Mouse (Mus musculus) megakaryocyte, adult 5-6 weeks (primary cell): Measurements from ENCODE around the gene Trmt61a. TPM values are rescaled to one million over a fixed set of nuclear protein-coding genes. Genes with fewer than 3 reads are reported as not detected.
"Not testable (repeated sequence)": the region's sequence is repeated elsewhere in the genome, so short reads cannot be mapped to it uniquely, and the experiment has no call there.

ENCODE experiments used
- ATAC-seq: 2 replicates; pipeline ENCODE4 v1.8.0; 2016; ENCODE audit warnings: mild to moderate bottlenecking, inconsistent platforms; ENCODE audit not compliant: poor library complexity, severe bottlenecking
- total RNA-seq, 2 experiments: library from RNA; stranded (forward) in 1 of 2; stranded (reverse) in 1 of 2; fragments of 153-499, 151-499 nt in 1 of 2; fragments of 221-1000, 200-1000 nt in 1 of 2; gene quantifications; 2 replicates each; pipeline versions ENCODE4 v1.2.3 to v1.2.4; 2015 to 2017

Gene Trmt61a
- total RNA-seq, 2 experiments from 2014 or later: 2.2 to 2.3 TPM

DNA sequence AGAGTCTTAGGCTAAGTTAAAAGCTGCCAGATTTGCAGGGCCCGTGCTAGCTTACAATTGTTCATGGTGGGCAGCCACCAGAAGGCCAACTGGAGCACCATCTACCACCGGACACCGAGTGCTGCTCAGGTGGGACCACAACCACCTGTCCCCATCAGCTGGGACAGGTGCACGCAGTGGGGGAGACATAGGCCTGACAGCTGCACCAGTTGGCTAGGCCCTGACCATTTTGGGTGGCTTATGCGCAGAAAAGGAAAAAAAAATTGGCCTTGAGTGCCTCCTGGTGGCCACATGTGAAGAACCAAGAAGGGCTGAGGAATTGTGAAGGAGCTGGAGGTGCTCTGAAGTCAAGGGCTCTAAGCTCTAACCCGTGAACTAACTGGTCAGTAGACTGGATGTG is 18.3 kb downstream of the Trmt61a start:
- peak; percentile 77 for ATAC-seq

DNA sequence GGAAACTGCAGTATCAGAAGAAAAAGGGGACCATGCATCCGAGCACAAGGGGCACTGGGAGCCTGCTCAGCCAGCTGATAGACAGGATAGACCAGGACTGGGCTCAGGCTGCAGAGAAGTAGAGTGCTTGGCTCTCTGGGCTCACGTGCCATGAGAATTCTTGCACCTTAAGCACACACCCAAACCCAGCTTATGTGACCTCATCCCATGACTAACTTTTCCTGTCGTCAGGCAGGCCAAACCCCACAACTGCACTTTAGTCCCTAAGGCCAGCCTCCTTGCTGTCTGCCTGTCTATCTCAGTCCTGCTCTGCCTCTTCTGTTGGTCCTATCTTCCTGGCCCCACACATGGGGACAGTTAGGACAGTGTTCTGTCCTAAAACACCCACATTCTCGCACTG is 19.8 kb downstream of the Trmt61a start:
- ATAC-seq: no peak

DNA sequence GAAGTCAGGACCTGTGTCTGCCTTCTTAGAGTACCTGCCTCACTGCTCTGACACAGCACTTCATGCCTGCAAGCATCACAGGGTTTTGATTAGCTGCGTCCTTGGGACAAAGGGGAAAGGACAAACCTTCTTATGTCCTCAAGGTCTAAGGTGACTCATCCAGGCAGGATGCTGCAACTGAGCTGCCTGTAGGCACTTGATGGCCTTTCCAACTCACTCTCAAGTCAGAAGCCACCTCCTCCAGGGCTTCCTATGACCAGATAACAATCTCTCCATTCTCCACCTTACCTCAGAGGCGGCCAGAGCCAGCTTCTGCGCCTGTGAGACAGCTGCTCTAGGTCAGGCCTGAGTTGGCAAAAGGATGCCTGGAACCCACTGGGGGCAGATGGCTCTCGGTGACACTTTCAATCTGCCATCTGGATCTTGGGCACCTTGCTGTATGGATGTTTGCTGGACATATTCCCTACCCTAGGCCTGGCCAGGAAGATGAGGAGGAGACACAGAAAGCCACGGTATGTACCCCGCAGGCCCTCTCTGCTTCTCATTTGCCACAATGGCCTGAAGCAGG is 20.5 kb downstream of the Trmt61a start:
- no peak for ATAC-seq

DNA sequence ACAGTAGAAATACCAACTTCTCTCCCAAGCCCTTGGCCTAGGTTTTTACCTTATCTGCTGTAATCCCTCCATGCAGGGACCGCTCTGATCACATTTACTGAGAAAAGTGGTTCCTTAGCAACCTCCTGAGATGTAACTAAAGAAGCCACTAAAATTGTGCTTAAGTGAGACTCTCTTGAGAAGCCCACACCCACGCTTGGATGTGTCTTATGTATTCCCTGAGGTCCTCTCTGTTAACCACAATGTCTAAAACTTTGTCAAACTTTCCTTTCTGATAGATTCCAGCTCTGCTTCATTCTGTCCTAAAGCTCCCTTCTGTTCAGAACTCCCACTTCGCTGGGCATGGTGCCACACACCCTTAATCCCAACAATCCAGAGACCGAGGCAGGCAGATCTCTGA is 21.6 kb downstream of the Trmt61a start:
- no peak for ATAC-seq

DNA sequence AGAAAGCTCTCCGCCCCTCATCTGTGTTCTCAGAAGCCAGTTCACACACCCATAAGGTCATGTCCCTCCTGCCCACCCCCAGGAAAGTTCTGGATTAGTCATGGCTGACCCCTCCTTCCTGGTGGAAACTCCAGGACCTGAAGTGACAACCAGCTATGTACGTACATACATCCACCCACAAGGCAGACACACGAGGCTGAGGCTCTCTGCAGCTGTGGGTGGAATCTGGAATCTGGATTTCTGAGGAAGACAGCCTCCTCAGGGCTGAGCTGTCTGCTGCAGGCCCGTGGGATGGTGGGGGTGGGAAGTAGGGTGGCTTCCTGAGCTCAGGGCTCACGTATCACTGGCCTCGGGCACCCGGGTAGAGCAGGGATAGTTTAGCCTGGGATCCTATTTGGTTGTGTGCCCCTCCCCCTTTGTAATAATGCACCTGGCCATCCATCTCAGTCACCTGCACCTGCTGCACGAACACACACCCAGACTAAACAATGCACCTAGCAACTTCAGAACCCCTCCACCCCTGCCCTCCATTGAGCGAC is 23.1 kb downstream of the Trmt61a start:
- no peak for ATAC-seq

DNA sequence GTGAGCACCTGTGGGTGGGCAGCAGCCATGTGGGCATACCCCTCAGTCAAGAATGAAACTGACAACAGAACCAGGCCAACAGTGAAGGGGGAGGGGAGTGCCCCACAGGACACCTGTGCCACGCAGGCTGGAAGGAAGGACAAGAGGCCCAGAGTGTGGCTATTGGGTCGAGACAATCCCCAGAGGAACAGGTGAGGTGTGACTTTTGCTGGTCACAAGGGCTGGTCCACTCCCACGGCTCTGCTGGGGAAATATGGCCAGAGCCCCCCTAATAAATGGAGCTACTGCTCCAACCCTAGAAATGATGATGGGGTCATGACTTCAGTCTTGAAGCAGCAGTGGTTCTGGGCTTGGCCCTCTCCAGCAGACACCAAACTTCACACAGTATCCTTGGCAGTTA is 25.4 kb downstream of the Trmt61a start:
- ATAC-seq: no peak

DNA sequence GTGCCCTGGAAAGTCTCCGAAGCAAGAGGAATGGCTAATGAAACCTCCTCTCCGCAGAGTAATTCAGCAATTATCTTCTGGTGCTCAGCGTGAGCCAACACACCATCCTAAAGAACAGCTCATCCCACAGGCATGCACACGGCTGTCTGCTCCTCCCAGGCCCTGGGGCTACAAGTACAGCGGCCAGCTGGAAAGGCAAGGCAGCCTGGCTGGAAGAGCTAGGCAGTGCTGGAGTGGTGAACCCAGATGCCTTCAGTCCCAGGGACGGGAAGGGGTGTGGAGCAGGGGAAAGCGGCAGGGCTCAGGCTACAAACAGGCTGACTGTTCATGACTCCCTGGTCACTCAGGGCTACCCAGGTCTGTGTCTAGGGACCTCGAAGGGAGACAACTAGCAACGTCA is 26.7 kb downstream of the Trmt61a start:
- no peak for ATAC-seq

DNA sequence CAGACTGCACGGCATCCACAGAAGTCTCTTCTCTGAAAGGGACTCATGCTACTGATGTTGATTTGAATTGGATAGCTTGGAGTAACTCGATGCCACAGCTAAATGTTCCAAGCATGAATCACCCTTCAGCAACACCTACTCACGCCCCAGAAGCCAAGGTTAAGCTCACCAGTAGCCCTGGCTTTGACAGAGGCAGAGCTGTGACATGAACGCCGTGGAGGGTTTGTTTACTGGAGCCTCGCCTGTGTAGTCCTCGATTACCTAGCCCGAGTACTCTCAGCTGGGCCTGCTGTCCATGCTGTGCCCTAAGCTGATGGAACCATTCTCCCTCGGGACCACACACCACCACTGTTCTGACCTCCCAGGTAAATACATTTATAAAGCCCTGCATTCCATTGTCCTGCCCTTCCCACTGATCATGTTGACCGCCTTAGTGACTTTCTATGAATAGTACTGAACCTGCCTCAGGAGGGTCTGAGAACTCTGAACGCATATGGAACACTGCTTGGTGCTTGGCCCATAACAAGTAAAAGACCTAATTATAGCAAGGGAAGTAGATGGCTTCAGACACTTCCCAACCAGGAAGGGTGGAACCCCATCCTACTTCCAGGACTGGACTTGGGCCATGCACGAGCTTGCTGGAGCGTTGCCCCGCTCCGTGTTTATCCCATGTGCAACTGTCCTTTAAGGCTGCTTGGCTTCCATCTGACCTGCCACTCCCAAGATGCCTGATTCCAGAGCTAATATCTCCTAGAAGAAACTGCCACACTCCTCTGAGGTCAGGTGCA is 27.5 kb downstream of the Trmt61a start:
- no peak for ATAC-seq

DNA sequence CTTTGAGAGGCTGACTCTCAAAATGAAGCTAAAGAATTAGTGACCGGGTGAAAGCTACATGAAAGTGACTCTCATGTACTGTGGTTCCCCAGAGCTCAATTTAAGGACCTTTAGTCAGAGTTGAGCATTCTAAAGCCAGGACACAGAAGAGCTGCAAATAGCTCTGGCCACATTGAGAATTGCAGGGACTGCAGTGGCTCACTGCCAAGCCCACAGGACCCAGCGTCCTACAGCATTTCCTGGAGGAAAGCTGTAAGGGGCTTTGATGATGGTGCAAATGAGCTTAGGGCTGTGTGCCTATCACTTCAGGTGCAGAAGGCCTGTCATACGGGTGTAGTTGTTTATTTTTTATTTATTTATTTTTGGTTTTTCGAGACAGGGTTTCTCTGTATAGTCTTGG is 30.3 kb downstream of the Trmt61a start:
- ATAC-seq: no peak

DNA sequence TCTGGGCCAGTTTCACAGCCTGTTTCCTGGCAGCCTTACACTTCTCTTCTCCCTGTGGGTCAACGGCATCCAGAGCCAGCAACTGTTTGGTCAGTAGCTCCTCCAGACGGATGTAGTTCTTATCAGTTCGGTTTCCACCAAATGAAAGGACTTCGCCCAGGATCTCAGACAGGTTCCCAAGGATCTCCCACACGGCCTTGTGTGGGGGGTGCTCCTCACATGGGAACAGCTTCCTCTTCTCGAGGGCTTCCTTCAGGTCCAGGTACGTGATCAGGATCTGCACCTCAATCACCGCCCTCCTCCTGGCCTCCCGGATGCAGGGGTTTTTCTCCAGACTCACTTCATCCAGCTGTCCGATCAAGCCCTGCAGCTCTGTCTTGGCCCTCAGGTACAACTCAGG is 32.2 kb downstream of the Trmt61a start:
- no peak for ATAC-seq

DNA sequence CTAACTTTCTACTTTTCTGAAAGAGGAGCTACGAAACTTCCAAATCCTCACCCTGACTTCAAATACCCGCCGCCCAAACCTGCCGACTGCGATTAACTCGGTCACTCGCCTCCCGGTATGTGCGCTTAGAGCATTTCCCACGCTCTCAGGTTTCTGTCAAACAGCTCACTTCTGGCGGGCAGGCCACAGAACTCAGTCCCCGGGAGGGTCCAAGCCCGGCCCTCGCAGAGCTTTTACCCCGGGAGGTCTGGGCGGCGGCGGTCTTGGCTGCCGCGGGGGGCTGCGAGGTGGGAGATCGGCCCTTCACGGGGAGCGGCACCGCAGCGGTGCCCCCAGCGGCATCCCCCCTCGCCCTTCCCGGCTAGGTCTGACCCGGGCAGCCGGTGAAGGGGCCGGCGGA is 34.6 kb downstream of the Trmt61a start:
- no peak for ATAC-seq

DNA sequence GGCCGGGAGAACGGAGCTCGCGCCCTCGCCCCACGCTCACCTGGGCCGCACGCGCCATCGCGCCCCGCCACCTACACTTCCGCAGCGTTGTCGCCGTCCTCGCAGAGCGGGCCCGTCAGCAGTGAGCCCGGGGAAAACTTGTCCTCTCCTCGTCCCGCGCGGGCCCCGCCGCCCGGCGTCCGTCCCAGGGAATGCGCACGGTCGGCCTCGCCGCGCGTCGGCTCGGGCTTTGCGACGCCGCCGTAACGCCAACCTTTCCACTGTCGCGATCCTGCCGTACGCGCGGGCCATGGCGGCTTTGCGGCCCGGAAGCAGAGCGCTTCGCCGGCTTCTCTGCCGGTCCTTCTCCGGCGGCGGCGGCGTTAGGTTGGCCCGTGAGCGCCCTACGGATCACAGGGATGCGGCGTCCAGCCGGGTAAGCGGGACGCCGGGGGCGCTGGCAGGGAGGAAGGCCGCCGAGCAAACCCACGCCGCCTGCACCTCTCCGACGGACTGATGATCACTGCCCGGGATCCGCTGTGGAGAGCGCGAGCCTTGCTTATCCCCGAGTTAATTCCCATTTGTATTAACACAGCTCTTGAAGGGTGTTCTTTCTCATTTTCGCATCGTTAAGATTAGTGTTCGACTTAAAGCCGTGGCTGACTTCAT is 35.2 kb downstream of the Trmt61a start, which contains the start of the genes Bag5 and Apopt1:
Gene Bag5, minus strand, starts transcription at position 254 of the 648 bp plus-strand sequence.
Gene Apopt1, plus strand, starts transcription at position 258 of the 648 bp plus-strand sequence.
- ATAC-seq: peak; percentile 98

DNA sequence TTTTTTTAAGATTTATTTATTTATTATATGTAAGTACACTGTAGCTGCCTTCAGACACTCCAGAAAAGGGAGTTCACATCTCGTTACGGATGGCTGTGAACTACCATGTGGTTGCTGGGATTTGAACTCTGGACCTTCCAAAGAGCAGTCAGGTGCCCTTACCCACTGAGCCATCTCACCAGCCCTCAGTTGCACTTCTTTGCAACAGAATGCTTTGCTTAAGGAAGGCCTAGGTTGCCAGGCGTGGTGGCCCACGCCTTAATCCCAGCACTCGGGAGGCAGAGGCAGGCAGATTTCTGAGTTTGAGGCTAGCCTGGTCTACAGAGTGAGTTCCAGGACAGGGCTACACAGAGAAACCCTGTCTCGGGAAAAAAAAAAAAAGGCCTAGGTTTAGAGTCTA is 36.0 kb downstream of the Trmt61a start:
- not testable (repeated sequence) for ATAC-seq

DNA sequence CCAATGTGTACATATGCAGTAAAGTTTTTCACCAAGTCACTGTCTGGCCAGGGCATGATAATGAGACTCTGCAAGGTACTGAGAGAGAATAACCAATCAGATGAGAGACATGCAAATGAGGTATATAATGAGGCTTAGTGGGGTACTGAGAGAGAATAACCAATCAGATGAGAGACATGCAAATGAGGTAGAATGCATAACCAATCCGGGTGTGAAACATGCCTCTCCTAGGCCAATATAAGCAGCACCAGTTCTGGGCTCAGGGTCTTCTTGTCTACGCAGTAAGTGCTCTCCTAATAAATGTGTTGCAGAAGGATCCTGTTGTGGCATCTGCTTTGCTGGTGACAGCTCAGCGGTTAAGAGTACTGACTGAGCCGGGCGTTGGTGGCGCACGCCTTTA is 38.6 kb downstream of the Trmt61a start:
- ATAC-seq: no peak

DNA sequence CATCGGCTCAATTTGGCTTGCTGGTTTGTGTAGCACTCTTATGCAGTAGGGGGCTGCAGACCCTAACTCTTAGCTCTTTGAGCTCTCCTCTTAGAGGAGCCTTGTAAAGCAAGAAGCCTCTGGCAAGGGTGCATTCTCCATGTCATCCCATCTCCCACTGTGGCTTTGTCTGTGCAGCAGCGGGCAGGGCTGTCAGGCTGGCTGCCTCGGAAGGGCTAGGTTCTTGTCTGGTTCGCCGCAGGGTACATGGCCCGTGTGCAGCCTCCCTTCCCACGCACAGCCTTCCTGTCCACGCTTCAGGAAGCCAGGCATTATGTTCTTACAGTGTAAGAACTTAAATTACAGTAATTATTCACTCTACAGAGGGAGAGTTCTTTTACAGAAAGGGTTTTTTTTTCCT is 40.8 kb downstream of the Trmt61a start:
- no peak for ATAC-seq

DNA sequence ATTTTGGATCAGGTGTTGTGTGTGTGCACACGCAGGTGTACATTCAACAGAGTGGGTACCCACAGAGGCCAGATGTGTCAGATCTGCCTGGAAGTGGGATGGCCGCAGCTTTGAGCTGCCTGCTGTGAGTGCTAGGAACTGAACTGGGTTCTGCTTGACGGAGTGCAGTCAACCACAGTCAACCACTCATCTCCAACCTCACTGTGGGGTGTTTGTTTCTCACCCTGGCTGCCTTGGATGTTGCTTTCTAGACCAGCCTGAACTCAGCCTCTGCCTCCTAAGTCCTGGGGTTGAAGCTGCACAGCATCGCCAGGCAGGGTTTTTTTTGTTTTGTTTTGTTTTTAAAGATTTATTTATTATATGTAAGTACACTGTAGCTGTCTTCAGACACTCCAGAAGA is 42.3 kb downstream of the Trmt61a start:
- no peak for ATAC-seq

DNA sequence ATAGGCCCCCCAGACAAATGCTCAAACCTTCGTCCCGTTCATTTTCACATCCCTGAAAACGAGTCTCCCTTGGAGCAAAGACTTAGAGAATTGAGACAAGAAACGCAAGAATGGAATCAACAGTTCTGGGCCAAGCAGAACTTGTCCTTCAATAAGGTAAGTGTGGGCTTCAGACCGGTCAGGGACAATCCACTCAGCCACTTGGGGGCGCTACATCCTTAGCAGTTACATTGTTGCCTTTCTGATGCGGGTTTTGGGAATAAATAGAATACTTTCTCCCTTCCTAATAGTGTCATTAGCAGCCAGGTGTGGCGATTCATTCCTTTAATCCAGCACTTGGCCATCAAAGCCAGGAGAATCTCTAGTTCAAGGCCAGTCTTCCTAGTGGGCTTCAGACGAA is 44.7 kb downstream of the Trmt61a start:
- no peak for ATAC-seq

DNA sequence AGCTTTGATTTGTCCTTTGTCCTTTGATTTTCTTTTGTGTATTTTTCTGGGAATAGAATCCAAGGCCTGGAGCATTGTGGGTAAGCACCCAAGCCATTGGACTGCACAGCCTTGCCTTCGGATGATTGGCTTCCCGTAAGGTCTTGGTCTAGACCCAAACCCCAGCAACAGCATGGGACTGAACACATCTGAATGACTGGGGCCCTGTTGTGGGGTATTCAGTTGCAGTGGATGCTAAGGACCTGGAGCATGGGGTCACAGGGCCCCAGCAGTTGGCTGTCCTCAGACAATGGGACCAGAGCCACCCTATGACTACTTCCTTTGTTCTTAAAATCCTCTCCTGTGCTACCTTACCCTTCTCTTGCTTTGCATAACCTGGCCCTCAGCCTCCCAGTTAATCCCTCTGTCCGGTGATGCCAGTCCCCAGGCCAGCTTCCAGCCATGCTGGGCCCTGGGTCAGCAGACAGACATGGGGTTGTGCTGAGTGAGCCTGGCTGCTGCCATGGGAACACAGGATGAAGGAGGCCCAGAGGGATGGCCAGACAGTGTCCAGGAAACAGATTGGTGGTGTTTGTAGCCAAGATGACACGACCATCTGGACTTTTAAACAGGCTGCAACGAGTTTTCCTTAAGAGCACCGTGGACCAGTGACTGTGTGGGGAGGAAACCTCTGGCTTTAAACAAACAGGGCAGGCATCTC is 46.9 kb downstream of the Trmt61a start:
- ATAC-seq: no peak

DNA sequence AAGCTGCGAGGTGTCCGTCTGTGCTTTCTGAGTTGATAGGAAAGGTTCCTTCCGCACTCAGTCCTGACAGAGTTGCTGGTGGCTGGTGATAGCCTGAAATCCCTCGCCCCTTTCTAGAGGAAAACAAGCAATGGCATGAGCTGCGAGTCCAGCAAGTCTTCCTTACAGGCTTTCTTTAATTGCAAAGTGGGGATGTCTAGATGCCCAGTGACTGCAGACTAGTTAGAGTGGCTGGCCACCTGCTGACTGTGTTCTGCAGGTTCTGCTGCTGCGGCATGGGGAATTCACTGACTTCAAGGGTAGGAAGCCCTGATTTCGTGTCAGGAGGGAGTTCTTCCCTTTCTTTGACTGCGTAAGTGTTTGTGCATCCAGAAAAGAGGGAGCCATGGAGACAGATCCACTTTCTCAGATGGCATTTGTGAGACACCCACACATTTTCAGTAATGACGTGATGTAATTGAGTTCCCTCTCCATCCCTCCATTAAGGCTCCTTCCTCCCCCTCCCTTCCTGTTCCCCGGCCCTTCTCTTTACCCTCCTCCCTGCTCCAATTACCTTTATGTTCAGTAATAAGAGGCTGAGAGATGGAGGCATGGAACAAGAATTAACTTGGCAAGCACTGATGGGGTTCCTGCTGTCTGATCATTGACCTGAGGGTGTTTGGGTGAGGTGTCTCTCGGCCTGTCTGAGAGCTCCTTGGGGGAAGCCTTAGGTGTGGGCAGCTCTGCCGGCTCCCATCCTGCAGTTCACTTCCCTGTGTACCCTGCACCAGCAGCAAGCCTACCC is 47.6 kb downstream of the Trmt61a start:
- ATAC-seq: no peak; the same call in 1 of the 2 replicates

DNA sequence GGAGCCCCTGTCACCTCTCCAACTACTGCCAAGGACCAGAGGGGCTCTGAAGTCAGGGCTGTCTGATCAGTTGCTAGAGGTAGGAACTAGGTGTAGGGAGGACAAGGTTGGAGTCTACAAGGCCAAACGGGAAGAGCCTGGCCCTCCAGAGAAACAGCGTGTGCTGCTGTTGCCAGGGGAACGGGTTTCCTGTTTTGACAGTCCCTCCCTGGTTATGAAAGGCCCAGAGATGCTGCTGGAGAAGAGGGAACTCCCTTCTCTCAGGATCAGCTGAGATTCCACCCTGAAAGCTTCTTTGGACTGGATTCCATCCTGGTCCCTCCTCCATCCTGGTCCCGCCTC is 48.2 kb downstream of the Trmt61a start:
- ATAC-seq: peak; percentile 87

DNA sequence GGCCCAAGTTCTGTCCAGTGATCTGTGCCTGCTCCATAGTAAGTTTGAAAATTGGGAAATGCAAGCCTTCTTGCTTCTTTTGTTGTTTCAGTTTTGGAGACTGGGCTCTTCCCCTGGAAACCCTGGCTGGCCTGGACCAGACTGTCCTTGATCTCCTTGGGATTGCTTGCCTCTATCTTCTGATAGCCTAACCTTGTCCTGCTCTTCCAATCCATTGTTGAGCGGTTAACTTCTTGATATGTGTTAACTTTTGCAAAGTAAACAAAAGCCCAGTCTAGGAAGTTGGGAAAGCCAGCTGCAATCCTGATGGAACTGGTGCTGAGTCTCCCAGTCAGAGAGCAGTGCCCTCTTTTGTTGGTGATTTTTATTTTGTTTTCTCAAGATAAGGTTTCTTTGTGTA is 50.1 kb downstream of the Trmt61a start:
- ATAC-seq: no peak
